Mouse (Mus musculus): Measurements from ENCODE around the gene Fndc4. TPM values are rescaled to one million over a fixed set of nuclear protein-coding genes. Genes with fewer than 3 reads are reported as not detected.
A peak's percentile ranks its signal among the peaks of the same experiment; 100 is the strongest.

The Fndc4 gene
- total RNA-seq, 2 experiments from 2014 or later = 1.5 to 1.6 TPM

- DNase-seq (ENCODE audit: low spot score) = no peak
Measured at GRCm38 (mm10) chr5:31257616-31258015, 38.3 kb downstream of the Fndc4 start.

DNA sequence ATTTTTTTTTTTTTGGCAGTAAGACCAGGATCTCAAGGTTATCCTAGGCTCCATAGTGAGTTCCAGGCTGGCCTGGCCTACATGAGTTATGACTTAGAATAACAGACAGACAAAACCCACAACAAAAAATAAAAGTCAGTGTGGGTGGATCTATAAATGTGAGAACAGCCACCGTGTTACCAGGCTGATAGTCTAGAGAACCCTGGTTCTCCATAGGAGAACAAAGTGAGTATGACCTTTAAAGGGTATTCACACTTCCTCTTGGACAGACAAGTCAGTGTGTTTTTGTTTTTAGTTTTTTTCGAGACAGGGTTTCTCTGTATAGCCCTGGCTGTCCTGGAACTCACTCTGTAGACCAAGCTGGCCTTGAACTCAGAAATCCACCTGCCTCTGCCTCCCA is 39.9 kb downstream of the Fndc4 start:
- DNase-seq (ENCODE audit: low spot score) = no peak

- DNase-seq (ENCODE audit: low spot score) = no peak
Measured at GRCm38 (mm10) chr5:31255381-31255780, 40.5 kb downstream of the Fndc4 start.

- no peak for DNase-seq (ENCODE audit: low spot score)
Measured at GRCm38 (mm10) chr5:31254901-31255300, 41.0 kb downstream of the Fndc4 start.

DNA sequence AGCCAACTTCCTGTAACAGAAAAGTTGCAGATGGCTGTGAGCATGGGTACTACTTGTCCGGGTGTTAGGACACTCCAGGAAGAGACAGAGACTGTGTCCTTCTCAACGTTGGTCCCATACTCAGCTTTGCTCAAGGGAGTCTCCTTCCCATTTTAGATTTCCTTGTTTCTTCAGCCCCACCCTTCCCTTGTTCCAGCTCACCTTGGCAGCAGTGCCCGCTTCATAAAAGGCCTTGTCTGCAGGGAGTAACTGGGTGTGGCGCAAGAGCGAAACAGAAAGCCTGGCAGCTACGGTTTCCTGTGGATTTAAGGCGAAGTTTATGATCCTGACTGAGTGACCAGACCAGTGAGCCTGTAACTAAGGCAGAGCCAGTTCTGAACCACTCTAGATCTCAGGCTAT is 41.4 kb downstream of the Fndc4 start:
- DNase-seq (ENCODE audit: low spot score) = peak; percentile 27

GRCm38 (mm10) chr5:31253806-31254205 is 42.1 kb downstream of the Fndc4 start:
- no peak for DNase-seq (ENCODE audit: low spot score)

- no peak for DNase-seq (ENCODE audit: low spot score)
Measured at GRCm38 (mm10) chr5:31252795-31253545, 42.9 kb downstream of the Fndc4 start.

DNA sequence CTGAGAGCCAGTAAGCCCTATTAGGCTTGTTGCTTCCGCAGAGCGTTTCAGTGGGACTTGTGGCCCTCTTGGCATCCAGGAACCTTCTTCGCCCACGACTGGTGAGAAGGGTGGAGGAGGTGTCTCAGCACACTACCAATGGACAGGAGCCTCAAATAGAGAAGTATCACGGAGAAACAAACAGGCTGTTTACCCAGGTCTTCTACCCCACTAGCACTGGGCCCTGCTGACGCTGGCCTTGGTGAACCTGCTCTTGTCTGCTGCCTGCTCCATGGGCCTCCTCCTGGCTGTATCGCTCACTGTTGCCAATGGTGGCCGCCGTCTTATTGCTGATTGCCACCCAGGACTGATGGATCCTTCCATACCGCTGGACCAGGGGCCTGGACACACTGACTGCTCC is 43.7 kb downstream of the Fndc4 start:
- no peak for DNase-seq (ENCODE audit: low spot score)

- no peak for DNase-seq (ENCODE audit: low spot score)
Measured at GRCm38 (mm10) chr5:31251541-31252101, 44.3 kb downstream of the Fndc4 start, which contains the start of gene Krtcap3. Gene Krtcap3, plus strand, starts transcription at chr5:31251691.

GRCm38 (mm10) chr5:31250716-31251115 is 45.2 kb downstream of the Fndc4 start:
- DNase-seq (ENCODE audit: low spot score) = no peak

Other genes with a start within 250 kb of the Fndc4 start
- gene Atraid, start 247.8 kb downstream of the Fndc4 start, total RNA-seq (2021) = 10 to 100 TPM; 45.3 to 45.4 TPM
- gene Slc5a6, start 247.2 kb downstream of the Fndc4 start, total RNA-seq (2021) = 1 to 10 TPM; 4.3 to 5.7 TPM
- gene Cad, start 241.3 kb downstream of the Fndc4 start, total RNA-seq (2021) = 10 to 100 TPM; 21.0 to 24.9 TPM
- gene Dnajc5g, start 189.8 kb downstream of the Fndc4 start, total RNA-seq (2021) = not detected
- gene Slc30a3, start 187.8 kb downstream of the Fndc4 start, total RNA-seq (2021) = under 1 TPM in 1 of 2 experiments, not detected in 1; 0.09 TPM
- gene Trim54, start 179.4 kb downstream of the Fndc4 start, total RNA-seq (2021) = 100 to 1,000 TPM; 438 to 512 TPM
- gene Ucn, start 157.3 kb downstream of the Fndc4 start, total RNA-seq (2021) = not detected
- gene Mpv17, start 141.8 kb downstream of the Fndc4 start, total RNA-seq (2021) = 10 to 100 TPM; 18.8 to 22.0 TPM
- gene Gm29609, start 116.2 kb downstream of the Fndc4 start, total RNA-seq (2021) = under 1 TPM; 0.28 to 0.50 TPM
- 10 to 100 TPM; 20.7 to 20.9 TPM for gene Gtf3c2, start 115.9 kb downstream of the Fndc4 start, total RNA-seq (2021)
- 10 to 100 TPM; 29.1 to 30.8 TPM for gene Snx17, start 102.9 kb downstream of the Fndc4 start, total RNA-seq (2021)
- gene Eif2b4, start 102.7 kb downstream of the Fndc4 start, total RNA-seq (2021) = 10 to 100 TPM; 42.9 to 46.8 TPM
- gene Zfp513, start 93.8 kb downstream of the Fndc4 start, total RNA-seq (2021) = 1 to 10 TPM; 6.0 to 7.2 TPM
- 10 to 100 TPM; 37.8 to 43.9 TPM for gene Ppm1g, start 75.4 kb downstream of the Fndc4 start, total RNA-seq (2021)
- 10 to 100 TPM; 50.3 to 54.9 TPM for gene Nrbp1, start 55.2 kb downstream of the Fndc4 start, total RNA-seq (2021)
- not detected for gene Gm9970, start 54.8 kb downstream of the Fndc4 start, total RNA-seq (2021)
- 1 to 10 TPM; 1.9 to 2.1 TPM for gene Krtcap3, start 44.4 kb downstream of the Fndc4 start, total RNA-seq (2021)
- gene Ift172, start 5.0 kb downstream of the Fndc4 start, total RNA-seq (2021) = 10 to 100 TPM; 26.2 to 26.9 TPM
- not detected for gene Gckr, start 1.4 kb upstream of the Fndc4 start, total RNA-seq (2021)
- gene Zfp512, start 156.4 kb upstream of the Fndc4 start, total RNA-seq (2021) = 10 to 100 TPM; 10.5 to 14.0 TPM
- not detected for gene 4930548H24Rik, start 189.7 kb upstream of the Fndc4 start, total RNA-seq (2021)
- gene Gpn1, start 198.7 kb upstream of the Fndc4 start, total RNA-seq (2021) = 10 to 100 TPM; 18.6 to 19.2 TPM
- gene Slc4a1ap, start 230.9 kb upstream of the Fndc4 start, total RNA-seq (2021) = 10 to 100 TPM; 21.4 to 24.2 TPM
- gene Supt7l, start 231.7 kb upstream of the Fndc4 start, total RNA-seq (2021) = 10 to 100 TPM; 12.1 to 12.5 TPM

Data from gastrocnemius, adult 18-20 months (tissue).